Mouse (Mus musculus) brain, embryonic 14.5 days (tissue): ENCODE data around the gene Cab39. TPM values are rescaled to one million over a fixed set of nuclear protein-coding genes. Genes with fewer than 3 reads are reported as not detected.

Source experiments
- DNase-seq: peaks from one replicate; pipeline ENCODE4 v3.0.0-alpha.2; 2011; ENCODE audit warnings: low read depth
- CTCF ChIP-seq: fragments of 200-500 bp; IDR thresholded peaks from 2 replicates; pipeline ENCODE4 v1.5.1; 2012; ENCODE audit warnings: inconsistent platforms, mild to moderate bottlenecking, moderate library complexity, borderline replicate concordance; ENCODE audit not compliant: insufficient read depth, insufficient read length; ENCODE audit errors: extremely low read depth
- POLR2A ChIP-seq: fragments of 200-500 bp; IDR thresholded peaks from 2 replicates; pipeline ENCODE4 v1.6.1; 2012; ENCODE audit warnings: mild to moderate bottlenecking, inconsistent platforms, borderline replicate concordance; ENCODE audit not compliant: poor library complexity, insufficient read depth, insufficient read length, severe bottlenecking; ENCODE audit errors: extremely low read depth
- polyA plus RNA-seq: library from polyadenylated mRNA; depleted of rRNA; stranded (reverse); fragments of >200 nt; gene quantifications from 2 replicates; pipeline ENCODE4 v1.2.3, GENCODE M21; 2012

Gene Cab39
- polyA plus RNA-seq, 1 experiment, result 118 TPM

GRCm38 (mm10) chr1:85838056-85838455 is 44.8 kb downstream of the Cab39 start:
- TF ChIP-seq CTCF (no peak), POLR2A (no peak)
- DNase-seq, result no peak

- TF ChIP-seq CTCF, result no peak
- no peak for TF ChIP-seq POLR2A
- no peak for DNase-seq
These were observed 46.1 kb downstream of the Cab39 start for GRCm38 (mm10) chr1:85839356-85839755.

GRCm38 (mm10) chr1:85839790-85840189 is 46.5 kb downstream of the Cab39 start:
- TF ChIP-seq POLR2A (no peak), CTCF (no peak)

GRCm38 (mm10) chr1:85840421-85840820 is 47.2 kb downstream of the Cab39 start:
- no peak for TF ChIP-seq CTCF
- TF ChIP-seq POLR2A, result no peak
- DNase-seq, result no peak

More at GRCm38 (mm10) chr1:85839790-85840189, 46.5 kb downstream of the Cab39 start:
- DNase-seq, result no peak

GRCm38 (mm10) chr1:85842251-85842650 is 49.0 kb downstream of the Cab39 start:
- TF ChIP-seq POLR2A, result no peak
- peak; percentile 55 for DNase-seq

GRCm38 (mm10) chr1:85843291-85843863 is 50.1 kb downstream of the Cab39 start:
- TF ChIP-seq POLR2A (no peak), CTCF (no peak)
- DNase-seq, result no peak

- DNase-seq, result no peak
These were observed 51.7 kb downstream of the Cab39 start for GRCm38 (mm10) chr1:85844981-85845380.

GRCm38 (mm10) chr1:85845476-85845875 is 52.2 kb downstream of the Cab39 start:
- TF ChIP-seq CTCF, result no peak
- TF ChIP-seq POLR2A, result no peak
- DNase-seq, result no peak

More at GRCm38 (mm10) chr1:85844981-85845380, 51.7 kb downstream of the Cab39 start:
- TF ChIP-seq POLR2A (no peak), CTCF (no peak)

- TF ChIP-seq CTCF (no peak), POLR2A (no peak)
- no peak for DNase-seq
These were observed 55.8 kb downstream of the Cab39 start for GRCm38 (mm10) chr1:85849016-85849415.

- DNase-seq, result no peak
- TF ChIP-seq CTCF (no peak), POLR2A (no peak)
These were observed 57.6 kb downstream of the Cab39 start for GRCm38 (mm10) chr1:85850851-85851250.

- no peak for TF ChIP-seq POLR2A
- peak; percentile 96 for TF ChIP-seq CTCF
These were observed 59.9 kb downstream of the Cab39 start for GRCm38 (mm10) chr1:85852996-85853689.

GRCm38 (mm10) chr1:85853865-85854264 is 60.6 kb downstream of the Cab39 start:
- DNase-seq, result no peak
- TF ChIP-seq POLR2A (no peak), CTCF (no peak)

More at GRCm38 (mm10) chr1:85852996-85853689, 59.9 kb downstream of the Cab39 start:
- DNase-seq, result peak; percentile 85

GRCm38 (mm10) chr1:85854475-85854874 is 61.2 kb downstream of the Cab39 start:
- DNase-seq, result no peak
- peak; percentile 5; the same call in 1 of the 2 replicates for TF ChIP-seq CTCF
- no peak for TF ChIP-seq POLR2A
